Comparison of ENCODE assay signal across 9 mouse cellular contexts in genomic region chr10:16670286-16670685, GRCm38 (mm10).
"Had no signal": no experiment of that assay in that cellular context is flagged by ENCODE, and none has a peak within 500 bp of the region (broad histone marks: within the 10 kb centered on the region; RNA-seq: fewer than 3 reads in every experiment).

No protein-coding gene starts in this region.

- DNase-seq: kidney, adult 8-10 months; liver; liver, embryonic 13.5 days; lung, postnatal 14 days; lung, postnatal 4 days; midbrain, embryonic 14.5 days; right cerebral cortex, postnatal 25 days; spleen, adult 18-20 months; thymus, postnatal 25 days had no signal
